Mouse (Mus musculus): ENCODE measurements at regions not wholly inside any gene's neighbourhood (a gene's known extent, or its start where the extent isn't known, plus 50 kb on each side); places are given as distances from the start of the nearest gene placed in this dataset.

DNA sequence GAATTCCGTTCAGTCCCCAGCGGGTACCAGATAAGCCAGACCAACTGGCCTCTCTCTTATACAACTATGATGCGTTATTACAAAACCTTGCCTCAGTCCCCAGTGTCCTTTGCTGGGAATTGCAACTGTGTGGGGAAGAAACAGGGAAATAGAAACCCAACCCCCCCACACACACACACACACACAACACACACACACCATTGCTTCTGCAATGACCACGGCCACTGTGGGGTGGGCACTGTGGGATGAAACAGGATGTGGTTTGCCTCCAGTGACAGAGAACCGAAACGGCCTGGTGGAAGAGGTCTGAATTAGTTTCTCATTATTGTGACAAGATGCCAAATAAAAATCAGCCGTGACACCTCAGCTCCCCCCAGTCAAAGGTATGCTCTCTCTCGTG lies 128.8 kb upstream of the Rybp start:
- Histone ChIP-seq H3K9me3 (ENCODE audit: low read length) (no peaks in the 10 kb centered on the region), H3K27ac (no peak overlapping the region), H3K4me2 (ENCODE audit: low read depth, low read length) (no peak overlapping the region), H3K36me3 (ENCODE audit: insufficient read depth, low read length) (no peaks in the 10 kb centered on the region), H3K9ac (replicated peaks; ENCODE audit: low read length) (no peak overlapping the region), H3K4me1 (ENCODE audit: insufficient read depth, low read length) (no peaks in the 10 kb centered on the region), H3K4me3 (ENCODE audit: low read length) (no peak overlapping the region), H3K27me3 (ENCODE audit: insufficient read depth, low read length) (no peaks in the 10 kb centered on the region)
- no peak for ATAC-seq
- no peak for DNase-seq (ENCODE audit: low spot score)
- 73% methylated on average over 8 of the region's 8 CpGs for WGBS
- TF ChIP-seq CTCF (IDR thresholded peaks at IDR 0.05; ENCODE audit: low read depth): no peak

DNA sequence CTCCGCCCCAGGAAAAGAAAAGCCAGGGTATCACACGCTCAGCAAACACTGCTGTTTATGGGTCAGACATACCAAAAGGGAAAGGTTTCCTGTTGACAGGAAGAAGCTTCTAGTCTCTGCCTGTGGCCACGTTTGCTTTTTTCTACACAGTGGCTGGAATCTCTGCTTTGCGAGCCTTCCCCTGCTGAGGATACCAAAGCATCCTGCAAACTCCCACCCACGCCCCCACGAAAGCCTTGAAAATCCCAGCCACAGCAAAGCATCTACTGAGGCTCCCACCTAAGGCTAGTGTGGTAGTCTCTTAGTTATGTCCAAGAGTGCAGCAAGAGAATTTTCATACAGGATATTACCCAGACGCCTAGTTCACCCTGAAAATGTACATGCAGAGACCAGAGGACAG lies 128.2 kb upstream of the Rybp start:
- no peak overlapping the region for H3K27ac ChIP-seq
- no peak for ATAC-seq
- H3K27me3 ChIP-seq (ENCODE audit: insufficient read depth, low read length): no peaks in the 10 kb centered on the region
- no peak overlapping the region for H3K4me2 ChIP-seq (ENCODE audit: low read depth, low read length)
- no peak overlapping the region for H3K4me3 ChIP-seq (ENCODE audit: low read length)
- H3K9ac ChIP-seq (replicated peaks; ENCODE audit: low read length): no peak overlapping the region
- no peak for TF ChIP-seq CTCF (IDR thresholded peaks at IDR 0.05; ENCODE audit: low read depth)
- no peaks in the 10 kb centered on the region for H3K4me1 ChIP-seq (ENCODE audit: insufficient read depth, low read length)
- H3K36me3 ChIP-seq (ENCODE audit: insufficient read depth, low read length): no peaks in the 10 kb centered on the region
- H3K9me3 ChIP-seq (ENCODE audit: low read length): no peaks in the 10 kb centered on the region
- 74% methylated on average over 7 of the region's 7 CpGs for WGBS
- DNase-seq (ENCODE audit: low spot score): no peak

DNA sequence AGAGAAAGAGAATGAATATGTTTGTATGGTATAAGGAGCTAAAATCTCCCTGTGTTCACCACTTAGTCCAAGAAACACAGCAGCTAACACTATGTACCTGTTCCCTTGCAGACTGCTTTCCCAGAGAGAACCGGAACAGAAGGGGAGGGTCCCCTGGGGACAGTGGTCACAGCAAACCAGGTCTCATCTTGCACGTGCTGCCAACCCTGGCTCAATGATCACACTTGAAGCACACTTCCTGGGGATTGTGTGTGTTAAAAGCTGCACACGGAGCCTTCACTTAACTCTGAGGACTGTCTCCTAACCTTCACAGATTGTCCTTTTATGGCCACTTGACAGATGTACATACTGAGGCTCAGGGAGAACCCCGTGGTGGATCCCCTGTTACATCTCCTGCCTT lies 127.6 kb upstream of the Rybp start:
- no peaks in the 10 kb centered on the region for H3K9me3 ChIP-seq (ENCODE audit: low read length)

GRCm38 (mm10) chr6:100412486-100412885 lies 125.2 kb upstream of the Rybp start:
- no peak for TF ChIP-seq CTCF (IDR thresholded peaks at IDR 0.05; ENCODE audit: low read depth)
- no peak for ATAC-seq

More for the DNA sequence above, 127.6 kb upstream of the Rybp start:
- no peak for ATAC-seq
- 68% methylated on average over 4 of the region's 4 CpGs for WGBS
- H3K27me3 ChIP-seq (ENCODE audit: insufficient read depth, low read length): no peaks in the 10 kb centered on the region
- H3K27ac ChIP-seq: no peak overlapping the region
- no peak for TF ChIP-seq CTCF (IDR thresholded peaks at IDR 0.05; ENCODE audit: low read depth)
- H3K9ac ChIP-seq (replicated peaks; ENCODE audit: low read length): no peak overlapping the region
- H3K36me3 ChIP-seq (ENCODE audit: insufficient read depth, low read length): no peaks in the 10 kb centered on the region
- H3K4me1 ChIP-seq (ENCODE audit: insufficient read depth, low read length): no peaks in the 10 kb centered on the region
- no peak overlapping the region for H3K4me3 ChIP-seq (ENCODE audit: low read length)
- no peak overlapping the region for H3K4me2 ChIP-seq (ENCODE audit: low read depth, low read length)
- no peak for DNase-seq (ENCODE audit: low spot score)

GRCm38 (mm10) chr6:100411968-100412367 lies 124.7 kb upstream of the Rybp start:
- WGBS: 85% methylated on average over 4 of the region's 4 CpGs
- H3K36me3 ChIP-seq (ENCODE audit: insufficient read depth, low read length): no peaks in the 10 kb centered on the region
- no peak for TF ChIP-seq CTCF (IDR thresholded peaks at IDR 0.05; ENCODE audit: low read depth)

More at GRCm38 (mm10) chr6:100412486-100412885, 125.2 kb upstream of the Rybp start:
- WGBS: 31% methylated on average over 5 of the region's 5 CpGs
- DNase-seq (ENCODE audit: low spot score): no peak
- Histone ChIP-seq H3K9ac (replicated peaks; ENCODE audit: low read length) (no peak overlapping the region), H3K9me3 (ENCODE audit: low read length) (no peaks in the 10 kb centered on the region), H3K27me3 (ENCODE audit: insufficient read depth, low read length) (no peaks in the 10 kb centered on the region), H3K27ac (no peak overlapping the region), H3K4me1 (ENCODE audit: insufficient read depth, low read length) (no peaks in the 10 kb centered on the region), H3K4me2 (ENCODE audit: low read depth, low read length) (no peak overlapping the region), H3K4me3 (ENCODE audit: low read length) (no peak overlapping the region), H3K36me3 (ENCODE audit: insufficient read depth, low read length) (no peaks in the 10 kb centered on the region)

GRCm38 (mm10) chr6:100410067-100410631 lies 122.9 kb upstream of the Rybp start:
- Histone ChIP-seq H3K27me3 (ENCODE audit: insufficient read depth, low read length) (no peaks in the 10 kb centered on the region), H3K36me3 (ENCODE audit: insufficient read depth, low read length) (no peaks in the 10 kb centered on the region), H3K4me1 (ENCODE audit: insufficient read depth, low read length) (no peaks in the 10 kb centered on the region), H3K9ac (replicated peaks; ENCODE audit: low read length) (no peak overlapping the region), H3K4me2 (ENCODE audit: low read depth, low read length) (no peak overlapping the region), H3K27ac (no peak overlapping the region), H3K9me3 (ENCODE audit: low read length) (no peaks in the 10 kb centered on the region), H3K4me3 (ENCODE audit: low read length) (no peak overlapping the region)
- WGBS: 95% methylated on average over 8 of the region's 8 CpGs
- DNase-seq (ENCODE audit: low spot score) (no peak), ATAC-seq (no peak)
- no peak for TF ChIP-seq CTCF (IDR thresholded peaks at IDR 0.05; ENCODE audit: low read depth)

More at GRCm38 (mm10) chr6:100411968-100412367, 124.7 kb upstream of the Rybp start:
- Histone ChIP-seq H3K4me2 (ENCODE audit: low read depth, low read length) (no peak overlapping the region), H3K9me3 (ENCODE audit: low read length) (no peaks in the 10 kb centered on the region), H3K27me3 (ENCODE audit: insufficient read depth, low read length) (no peaks in the 10 kb centered on the region), H3K9ac (replicated peaks; ENCODE audit: low read length) (no peak overlapping the region), H3K4me3 (ENCODE audit: low read length) (no peak overlapping the region), H3K4me1 (ENCODE audit: insufficient read depth, low read length) (no peaks in the 10 kb centered on the region), H3K27ac (no peak overlapping the region)
- ATAC-seq (no peak), DNase-seq (ENCODE audit: low spot score) (no peak)

DNA sequence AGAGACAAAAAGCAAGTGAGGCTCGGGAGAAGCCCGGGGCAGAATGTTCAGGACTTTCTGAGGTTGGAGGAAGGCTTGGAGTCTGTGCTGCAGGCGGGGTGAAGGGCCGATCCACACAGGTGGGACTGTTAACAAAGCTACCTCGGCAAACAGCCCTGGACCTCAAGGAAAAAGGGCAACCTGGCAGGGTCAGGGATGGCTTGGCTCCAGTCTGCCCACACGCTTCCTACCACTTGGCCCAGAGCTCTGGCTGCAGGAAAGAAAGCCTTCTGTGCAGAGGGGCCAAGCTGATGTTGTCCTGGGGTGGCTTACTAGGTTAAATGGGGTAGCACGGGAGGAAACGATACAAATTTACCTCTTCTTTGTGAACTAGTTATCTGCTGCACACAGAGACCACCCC lies 121.5 kb upstream of the Rybp start:
- Histone ChIP-seq H3K4me1 (ENCODE audit: insufficient read depth, low read length) (no peaks in the 10 kb centered on the region), H3K9me3 (ENCODE audit: low read length) (no peaks in the 10 kb centered on the region), H3K4me3 (ENCODE audit: low read length) (no peak overlapping the region), H3K4me2 (ENCODE audit: low read depth, low read length) (no peak overlapping the region), H3K9ac (replicated peaks; ENCODE audit: low read length) (no peak overlapping the region), H3K27ac (no peak overlapping the region), H3K36me3 (ENCODE audit: insufficient read depth, low read length) (no peaks in the 10 kb centered on the region), H3K27me3 (ENCODE audit: insufficient read depth, low read length) (no peaks in the 10 kb centered on the region)
- 80% methylated on average over 8 of the region's 8 CpGs for WGBS
- TF ChIP-seq CTCF (IDR thresholded peaks at IDR 0.05; ENCODE audit: low read depth): no peak
- ATAC-seq (no peak), DNase-seq (ENCODE audit: low spot score) (no peak)
